Mouse (Mus musculus): ENCODE measurements at regions not wholly inside any gene's neighbourhood (a gene's known extent, or its start where the extent isn't known, plus 50 kb on each side); places are given as distances from the start of the nearest gene placed in this dataset.

DNA sequence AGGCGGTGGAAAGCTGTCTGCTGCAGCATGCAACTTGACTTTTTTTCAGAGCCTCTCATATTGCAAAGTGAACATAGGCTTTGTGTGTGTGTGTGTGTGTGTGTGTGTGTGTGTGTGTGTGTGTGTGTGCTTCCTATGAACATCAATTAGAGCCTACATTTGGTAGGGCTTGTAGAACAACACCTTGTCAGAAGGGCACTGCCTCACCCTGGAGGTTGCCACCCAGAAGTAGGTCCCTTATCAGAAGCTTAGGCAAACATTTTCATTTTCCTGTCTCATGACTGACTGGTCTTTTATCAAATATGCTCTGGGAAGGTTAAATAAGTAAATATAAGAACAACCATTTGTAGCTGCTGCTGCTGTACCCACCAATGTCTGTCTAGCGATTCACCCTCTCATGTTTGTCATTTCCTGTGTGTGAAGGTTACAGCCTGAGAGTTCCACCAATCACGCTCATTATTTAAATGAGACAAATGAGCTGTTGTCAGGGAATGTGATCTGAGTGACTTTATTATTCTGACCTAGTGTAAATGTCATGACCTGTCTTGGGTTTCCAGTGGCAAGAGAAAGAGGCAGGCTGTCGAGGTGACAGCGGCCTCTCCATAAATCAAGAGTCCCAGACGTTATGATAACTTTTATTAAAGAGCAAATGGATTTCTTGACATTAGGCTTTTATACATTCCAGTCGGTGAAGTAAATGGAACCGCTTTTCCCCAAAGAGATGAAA is 310.1 kb downstream of the Irx1 start:
- DNase-seq, result no peak

DNA sequence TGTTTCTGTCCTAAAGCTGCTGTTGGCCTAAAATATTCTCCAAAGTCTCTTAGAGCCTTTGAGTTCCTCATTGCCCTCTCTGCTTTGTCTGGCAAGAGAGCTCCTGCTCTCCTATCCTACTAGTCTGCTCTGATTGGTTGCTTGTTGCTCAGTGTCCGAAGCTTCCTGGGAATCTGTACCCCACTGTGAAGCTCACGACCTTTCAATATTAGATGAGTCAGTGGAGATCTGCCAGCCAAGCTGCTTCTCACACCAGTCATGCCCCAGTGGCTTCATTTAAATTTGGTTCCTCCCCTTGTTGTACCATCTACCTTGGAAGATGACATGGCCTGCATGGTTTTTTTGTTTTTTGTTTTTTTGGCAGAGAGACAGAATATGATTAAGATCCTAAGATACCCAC is 313.6 kb downstream of the Irx1 start:
- no peak for DNase-seq

DNA sequence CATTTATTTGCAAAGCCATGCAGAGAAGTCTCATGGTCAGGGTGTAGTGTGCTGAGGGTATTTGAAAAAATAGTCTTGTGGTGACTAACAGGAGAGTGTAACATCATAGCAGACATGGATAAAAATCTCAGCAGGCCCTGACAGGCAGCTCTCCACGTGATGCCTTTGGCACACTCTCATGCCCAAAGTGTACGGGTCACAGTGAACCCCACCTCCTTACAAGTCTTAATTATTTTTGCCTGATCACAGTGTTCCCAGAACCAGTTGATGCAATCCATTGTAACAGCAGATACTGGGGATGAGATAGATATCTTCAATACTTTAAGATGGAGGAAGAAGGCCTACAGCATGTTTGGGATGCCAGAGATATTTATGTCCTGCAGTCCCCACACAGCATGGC is 314.5 kb downstream of the Irx1 start:
- DNase-seq, result no peak

DNA sequence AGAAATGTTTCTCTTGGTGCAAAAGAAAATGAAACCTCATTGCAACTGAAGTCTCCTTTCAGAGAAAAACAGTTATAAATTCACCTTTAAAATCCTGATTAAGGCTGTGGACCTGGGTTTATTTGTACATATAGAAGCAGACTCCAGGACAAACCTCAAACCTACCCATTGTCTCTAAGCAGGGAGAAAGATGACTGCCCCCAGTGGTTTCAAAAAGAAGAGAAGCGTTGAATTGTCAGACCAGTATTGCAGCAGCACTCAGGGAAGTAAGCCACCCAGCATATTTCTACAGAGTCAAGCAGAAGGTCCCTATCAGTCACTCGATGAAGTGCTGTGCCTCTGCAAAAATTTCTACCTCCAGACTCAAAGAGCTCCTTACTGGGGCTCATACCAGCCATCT is 332.1 kb downstream of the Irx1 start:
- no peak for DNase-seq

DNA sequence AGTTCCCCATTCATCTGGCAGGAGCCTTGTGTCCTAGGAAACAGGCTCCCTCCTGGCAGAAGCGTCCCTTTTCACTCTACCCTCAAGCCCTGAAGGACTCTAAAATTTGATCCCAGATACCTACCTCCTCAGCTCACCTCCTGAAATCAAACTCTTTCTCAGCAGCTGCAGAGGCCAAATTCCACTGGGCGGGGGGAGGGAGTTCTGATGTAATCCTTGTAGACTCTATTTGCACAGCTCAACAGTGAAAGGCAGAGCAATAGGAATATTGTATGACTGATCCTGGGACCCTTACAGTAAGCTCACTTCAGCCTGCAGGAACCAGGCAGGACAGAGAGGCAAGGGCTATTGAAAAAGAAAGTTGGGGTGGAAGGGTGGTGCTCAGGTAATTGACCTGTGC is 346.3 kb downstream of the Irx1 start:
- no peak for DNase-seq

DNA sequence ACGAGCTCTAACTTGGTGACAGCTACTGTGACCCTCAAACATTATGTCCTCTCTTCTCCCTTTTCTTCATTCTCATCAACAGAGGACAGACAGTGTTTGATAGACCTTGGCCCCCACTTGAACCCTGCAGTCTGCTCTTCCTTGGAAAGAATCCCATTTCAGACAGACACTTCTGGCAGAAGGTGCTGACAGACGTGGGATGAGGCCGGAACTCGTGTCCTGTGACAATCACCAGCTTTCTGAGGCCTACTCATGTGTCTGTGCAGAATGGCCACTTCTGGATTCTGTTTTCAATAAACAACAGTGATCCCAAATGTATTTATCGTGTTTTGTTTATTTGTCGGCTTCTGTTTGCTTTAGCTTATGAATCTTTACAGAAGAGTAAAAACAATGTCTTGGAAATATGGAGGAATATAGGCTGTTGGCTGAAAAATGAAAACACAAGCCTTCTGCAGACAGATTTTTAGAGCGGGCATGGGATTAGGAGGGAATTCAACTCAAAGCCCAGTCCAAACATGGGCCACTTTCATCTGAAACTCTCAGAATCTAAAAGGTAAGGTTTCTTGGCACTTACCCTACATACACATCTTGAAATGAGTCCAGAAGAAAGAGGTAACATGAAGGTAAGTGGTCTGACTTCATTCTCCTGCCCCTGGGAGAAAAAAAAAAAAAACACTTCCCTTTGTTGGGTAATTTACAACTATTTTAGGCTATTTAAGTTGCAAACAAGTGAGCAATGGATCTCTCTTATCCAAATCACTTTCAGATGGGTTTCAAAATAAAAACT is 350.9 kb downstream of the Irx1 start:
- DNase-seq, result no peak

DNA sequence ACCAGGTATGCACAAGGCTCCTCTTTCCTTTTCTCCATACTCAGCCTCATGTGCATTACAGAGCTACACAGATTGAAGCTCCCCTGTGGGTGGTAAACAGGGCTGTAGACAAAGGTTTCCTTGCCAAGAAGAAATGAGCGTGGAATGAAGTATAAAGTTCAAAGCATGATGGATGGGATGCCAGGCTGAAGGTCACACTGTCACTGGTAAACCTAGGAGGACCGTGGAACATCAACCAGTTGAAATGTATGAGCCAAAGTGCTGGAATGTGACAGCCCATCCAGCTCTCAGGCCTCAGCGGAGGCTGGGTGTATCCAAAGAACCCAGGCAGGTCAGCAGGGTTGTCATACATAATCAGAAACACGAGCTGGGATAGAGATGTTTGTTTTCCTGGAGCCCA is 381.0 kb downstream of the Irx1 start:
- DNase-seq, result no peak

DNA sequence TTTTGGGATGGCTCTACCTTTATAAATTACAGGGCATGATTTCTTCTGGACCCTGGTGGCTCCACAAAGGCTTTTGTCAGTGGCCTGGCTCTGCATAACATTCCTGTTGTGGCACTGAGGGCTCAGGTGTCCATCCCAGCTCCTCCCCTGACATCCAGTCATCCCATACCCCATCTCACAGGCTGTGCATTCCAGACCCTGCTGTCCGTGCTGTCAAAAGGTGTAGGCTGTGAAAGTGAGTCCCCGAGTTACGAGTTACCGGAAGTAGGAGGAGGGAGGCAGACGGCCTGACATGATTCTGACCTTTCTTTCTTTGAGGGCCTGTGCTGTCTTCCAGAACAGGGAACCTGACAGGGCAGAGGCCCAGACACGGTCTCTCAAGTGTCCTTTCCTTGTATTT is 397.6 kb downstream of the Irx1 start:
- DNase-seq, result no peak

DNA sequence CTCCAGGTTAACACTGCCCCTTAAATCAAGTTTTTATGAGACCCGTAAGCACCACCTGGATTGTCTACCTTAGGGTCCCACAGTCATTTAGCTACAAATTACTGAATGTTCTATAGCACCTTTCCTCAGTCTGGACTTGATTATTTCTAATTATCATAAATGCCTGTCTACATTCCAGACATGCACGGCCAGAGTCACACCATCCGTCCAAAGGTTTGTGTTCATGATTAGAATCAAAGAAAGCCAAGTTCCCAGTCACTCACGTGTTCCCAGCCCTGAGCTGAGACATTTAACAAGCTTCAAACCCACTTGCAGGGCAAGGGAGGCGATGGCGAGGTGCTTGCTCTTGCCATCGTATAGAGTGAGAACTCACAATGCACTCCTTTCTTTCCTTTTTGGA is 398.1 kb downstream of the Irx1 start:
- no peak for DNase-seq

DNA sequence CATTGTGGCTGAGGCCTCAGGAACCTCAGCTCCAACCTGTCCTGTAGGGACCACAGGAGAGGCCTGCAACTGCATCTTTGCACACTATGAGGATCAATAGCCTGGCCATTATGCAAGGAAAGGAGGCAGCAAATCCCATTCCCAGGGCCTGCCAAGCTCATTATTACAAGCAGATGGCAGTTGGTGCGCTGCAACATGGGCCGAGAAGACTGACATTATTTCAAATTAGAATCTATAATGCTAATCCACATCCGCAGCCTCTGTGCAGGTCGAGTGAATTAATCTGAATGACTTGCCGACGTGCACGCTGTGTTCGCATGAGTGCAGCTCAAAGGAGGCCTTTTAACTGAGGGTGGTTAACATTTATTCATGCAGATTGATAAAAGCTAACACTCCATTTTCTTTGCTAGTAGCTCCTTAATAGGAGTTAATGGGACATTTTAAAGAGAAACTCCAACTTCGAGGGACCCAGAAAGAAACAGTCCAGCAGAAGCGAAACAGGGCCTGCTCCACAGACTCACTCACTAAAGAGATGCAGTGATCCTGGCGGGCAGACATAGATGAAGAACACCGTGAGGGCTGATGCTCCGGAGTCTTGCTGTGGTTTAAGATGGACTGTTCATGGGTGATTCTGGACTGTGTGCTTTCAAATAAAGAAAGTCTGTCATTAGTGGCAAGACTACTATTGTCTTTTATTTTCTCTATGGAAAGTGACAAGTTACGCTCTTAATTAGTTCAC is 404.9 kb downstream of the Irx1 start:
- no peak for DNase-seq

DNA sequence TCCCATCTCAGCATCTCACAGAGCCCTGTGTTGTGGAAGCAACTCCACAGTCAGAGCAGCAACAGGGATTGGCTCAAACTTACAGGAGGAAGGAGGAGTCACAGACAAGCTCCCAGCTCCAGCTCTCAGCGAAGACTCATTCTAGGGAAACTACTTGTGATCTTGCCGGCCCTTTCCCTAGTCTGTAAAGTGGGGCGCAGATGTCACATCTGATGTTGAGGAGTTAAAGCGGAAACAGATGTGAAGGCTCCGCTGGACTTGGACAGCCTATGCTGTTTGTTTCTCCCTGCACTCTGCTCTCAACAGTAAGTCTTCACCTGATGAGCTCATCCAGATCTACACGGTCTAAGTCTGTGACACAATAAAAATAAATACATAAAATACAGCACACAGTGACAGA is 408.1 kb downstream of the Irx1 start:
- DNase-seq, result no peak

DNA sequence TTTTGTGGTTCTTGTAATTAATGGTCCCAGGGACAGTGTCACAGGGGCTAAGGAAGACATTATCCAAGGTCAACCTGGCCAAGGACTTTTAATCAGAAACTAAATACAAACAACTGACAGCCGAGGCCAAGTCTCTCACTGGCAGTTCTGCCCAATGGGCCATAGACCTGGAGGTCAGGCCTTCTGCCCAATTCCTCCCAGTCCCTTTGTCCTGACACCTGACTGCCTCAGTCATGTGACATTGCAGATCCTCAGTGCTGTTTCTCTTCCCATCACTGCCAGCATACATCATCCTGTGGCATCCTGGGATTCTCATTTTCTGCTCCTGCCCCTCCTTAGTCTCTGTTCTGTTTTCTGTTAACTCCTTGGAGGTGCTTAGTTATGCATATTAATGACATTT is 413.4 kb downstream of the Irx1 start:
- DNase-seq, result no peak

DNA sequence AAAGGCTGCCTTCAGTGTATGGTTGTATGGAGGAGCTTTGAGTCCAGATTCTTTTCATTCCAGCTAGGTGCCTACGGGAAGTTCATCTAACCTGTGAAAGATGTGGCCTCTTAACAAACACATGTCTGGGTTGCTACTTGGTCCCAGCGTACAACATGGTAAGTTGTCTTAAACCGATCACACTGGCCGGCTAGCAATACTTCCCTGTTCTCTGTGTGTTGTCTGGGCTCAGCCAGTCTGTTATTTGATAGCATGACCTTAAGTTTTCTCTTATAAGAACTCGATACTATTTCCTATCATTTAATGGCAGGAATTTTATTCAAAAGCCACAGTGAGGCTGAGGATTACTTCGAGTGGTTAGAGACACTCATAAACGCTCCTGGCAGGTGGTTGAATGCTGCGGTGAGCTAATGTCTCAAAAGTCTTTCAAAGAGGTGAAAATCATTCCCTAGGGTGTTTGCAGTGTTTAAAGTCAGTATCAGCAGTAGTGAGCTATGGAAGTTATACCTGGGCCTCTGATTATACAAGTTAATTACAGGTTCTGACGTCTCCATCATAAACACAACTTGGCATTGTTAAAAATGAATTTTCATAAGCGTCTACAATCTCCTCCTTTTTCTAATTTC is 414.2 kb downstream of the Irx1 start:
- no peak for DNase-seq

DNA sequence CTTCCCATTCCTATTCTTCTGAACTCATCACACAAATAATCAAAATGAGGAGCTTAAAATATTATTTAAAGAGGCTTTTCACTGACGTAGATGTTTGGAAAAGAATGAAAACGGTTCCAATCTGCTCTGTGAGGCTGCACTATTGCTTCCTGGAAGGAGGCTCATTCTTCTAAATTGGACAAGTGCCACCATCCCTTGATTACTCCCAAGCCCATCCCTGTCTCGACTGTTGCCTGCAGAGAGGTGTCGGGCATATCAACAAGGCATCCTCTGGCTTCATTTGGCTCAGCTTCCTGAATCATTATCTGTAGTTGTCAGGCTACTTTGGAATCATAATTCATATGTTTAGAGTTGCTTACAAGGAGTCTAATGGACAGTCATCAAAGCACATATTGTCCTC is 425.3 kb downstream of the Irx1 start:
- DNase-seq, result no peak

DNA sequence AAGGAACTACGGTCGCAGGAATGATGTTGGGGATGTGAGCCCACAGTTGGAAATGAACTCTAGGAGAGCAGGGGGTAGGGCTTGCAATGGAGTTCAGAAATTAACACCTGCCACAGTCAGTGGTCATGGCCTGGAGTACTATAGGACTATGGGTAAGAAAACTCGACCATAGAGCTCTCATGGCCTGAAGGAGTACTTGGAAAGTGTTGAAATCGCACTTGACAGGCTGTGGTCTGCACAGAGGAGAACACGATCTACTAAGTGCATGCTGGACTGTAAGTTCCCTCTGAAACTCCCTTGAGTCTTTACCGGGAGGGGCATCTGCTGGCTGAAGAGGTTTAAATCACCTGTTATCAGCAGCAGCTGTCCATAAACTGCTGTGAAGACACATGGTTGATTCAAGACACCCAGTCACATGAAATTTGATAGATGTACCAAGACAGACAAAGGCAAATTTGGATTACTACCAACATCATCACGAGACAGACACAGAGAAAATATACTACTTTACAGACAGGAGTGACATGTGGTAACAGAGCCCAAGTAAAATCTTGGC is 430.6 kb downstream of the Irx1 start:
- DNase-seq, result no peak

DNA sequence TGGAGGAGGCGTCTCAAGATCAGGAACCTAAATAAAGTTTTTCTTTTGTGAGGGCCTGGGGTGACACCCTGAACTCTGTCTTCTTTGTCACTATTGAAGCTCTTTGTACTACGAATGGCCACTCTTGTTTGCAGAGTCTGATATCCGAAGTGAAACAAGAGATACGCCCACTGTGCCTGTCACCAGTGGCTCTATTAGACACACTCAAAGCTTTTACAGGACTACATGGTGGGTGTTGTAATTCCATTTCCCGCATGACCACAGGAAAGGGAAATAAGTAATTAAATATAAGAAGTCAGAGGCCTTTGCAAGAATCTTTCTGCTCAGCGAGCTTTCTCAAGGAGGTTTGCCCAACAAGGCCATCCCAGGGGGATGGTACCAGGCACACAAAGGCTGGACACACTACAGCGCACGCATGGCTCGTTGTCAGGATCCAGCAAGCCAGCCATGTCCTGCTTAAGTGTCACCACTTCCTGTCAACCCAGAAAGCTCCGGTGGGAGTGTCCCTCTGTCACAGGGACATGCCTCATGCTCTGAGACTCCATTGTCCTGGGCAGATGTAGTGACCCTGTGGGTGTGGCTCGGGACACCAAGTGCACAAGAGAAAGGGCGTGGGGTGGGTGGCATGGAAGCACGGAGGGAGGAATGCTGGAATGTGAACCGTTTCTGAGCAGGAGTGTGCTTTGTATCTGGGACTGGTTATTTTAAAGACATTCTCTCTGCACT is 434.0 kb downstream of the Irx1 start:
- no peak for DNase-seq

DNA sequence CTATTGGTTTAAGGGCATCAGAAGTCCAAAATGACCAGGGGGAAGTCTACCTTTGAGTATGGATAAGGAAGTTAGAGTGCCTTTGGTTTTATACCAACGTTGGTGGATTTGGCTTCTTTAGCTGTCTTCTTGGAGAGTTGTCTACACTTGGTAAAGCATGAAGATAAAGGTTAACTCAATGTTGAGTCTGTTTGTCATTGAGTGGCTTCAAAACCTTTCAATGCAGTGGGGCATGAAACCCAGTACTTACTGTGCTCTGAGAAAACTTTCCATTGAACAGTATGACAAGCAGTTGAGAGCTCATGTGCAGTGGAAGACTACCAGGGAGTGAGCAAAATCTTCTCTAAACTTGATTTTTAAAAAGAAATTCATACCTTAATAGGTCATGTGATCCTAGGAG is 445.7 kb downstream of the Irx1 start:
- no peak for DNase-seq

DNA sequence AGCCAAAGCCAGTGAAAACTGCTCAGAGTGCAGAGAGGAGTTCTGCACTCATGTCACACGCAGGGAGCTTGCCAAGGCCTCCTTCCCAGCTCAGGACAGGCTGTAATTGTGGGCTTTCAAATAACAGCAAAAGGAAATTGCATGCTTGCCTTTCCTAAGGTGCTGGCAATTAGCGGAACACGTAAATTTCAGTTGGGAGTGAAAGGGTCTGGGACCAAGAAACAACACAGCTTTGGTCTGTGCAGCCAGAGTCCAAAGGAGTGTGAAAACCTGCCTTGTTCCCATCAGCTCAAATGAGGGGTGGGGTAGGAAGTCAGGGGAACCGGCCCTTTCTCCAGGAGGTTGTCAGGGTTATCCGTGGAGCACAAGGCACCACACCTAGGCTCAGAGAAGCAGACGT is 450.3 kb downstream of the Irx1 start:
- DNase-seq, result no peak

DNA sequence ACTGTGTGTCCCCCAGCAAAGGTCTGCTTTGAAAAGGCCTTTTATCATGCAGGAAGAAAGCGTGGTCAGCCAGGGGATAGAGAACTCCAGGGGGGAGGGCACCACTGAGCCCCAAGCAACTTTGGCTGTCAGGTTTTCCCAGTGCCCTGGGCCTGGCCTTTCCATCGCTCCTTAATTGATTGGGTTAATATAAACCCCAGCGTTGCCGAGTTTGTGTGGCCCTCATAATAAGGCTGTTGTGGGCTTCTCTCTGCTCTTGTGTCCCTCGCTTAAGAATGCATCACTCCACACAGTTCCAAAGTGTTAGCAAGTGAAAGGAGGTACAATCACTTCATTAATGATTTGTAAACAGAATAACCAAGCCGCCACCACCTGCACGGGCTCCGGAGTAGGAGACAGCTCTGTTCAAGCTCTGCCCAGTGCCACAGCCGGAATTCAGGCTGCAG is 455.5 kb downstream of the Irx1 start:
- no peak for DNase-seq

DNA sequence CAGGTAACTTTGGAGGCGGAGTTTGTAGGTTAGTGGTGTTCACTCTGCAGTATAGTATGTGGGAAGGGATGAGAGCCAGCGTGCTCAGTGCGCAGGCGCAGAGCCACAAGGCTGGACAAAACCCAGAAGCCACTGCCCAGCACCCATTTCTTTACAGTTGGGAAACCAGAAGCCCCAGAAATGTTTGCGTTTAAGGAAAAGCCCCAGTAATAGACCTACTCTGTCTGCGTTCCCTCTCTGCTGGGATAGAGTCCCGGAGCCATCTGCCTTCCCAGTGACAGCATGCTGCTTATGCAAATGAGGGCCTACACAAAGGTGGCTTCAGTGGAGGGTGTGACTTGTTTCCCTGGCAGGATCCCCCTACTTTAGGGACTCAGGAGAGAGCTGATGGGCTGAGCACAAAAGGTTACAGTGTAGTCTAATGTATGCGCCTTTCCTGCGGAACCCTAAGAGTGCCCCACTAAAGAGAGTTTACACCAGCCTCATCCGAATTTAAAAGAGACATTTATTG is 456.0 kb downstream of the Irx1 start:
- DNase-seq, result peak in 1 of 2 experiments; percentile 26

DNA sequence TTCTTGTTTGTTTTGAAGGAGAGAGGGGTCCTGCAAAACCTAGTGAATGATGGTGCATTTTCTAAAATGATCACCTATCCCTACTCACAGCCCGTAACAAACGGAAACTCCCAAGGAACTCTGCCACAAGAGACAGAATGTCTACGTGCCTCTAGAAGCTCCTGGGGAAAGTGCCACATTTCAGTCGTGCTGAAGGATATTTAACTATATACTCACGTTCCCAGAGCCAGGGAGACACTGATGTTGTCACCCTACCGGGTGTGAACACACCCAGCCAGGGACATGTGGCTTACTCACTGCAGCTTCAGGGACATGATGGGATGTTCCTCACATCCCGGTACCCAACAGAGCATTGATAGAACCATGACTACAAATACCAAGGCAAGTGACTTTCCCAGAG is 456.7 kb downstream of the Irx1 start:
- DNase-seq, result no peak

DNA sequence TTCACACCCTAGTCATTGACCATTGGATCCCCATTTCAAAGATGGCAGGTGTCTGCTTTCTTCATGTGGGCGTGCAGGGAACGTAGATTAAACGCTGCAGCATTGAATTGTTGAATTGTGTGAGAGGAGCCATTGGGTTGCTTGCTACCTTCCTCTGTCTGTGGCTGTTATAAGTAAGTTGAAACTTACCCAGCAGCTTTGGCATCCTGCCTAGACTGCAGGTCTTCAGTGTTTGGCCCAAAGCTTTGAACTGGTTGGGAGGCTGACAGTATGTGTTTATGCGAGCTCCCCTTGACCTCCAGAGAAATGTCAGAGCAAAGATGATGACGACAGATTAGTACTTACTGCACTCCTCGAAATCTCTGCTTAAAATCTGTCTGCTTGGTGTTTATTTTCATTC is 473.8 kb downstream of the Irx1 start:
- no peak for DNase-seq
